Mouse (Mus musculus): ENCODE data around the gene Masp1. TPM values are rescaled to one million over a fixed set of nuclear protein-coding genes. Genes with fewer than 3 reads are reported as not detected.

The Masp1 gene
- polyA plus RNA-seq, 1 experiment = 16.4 TPM

GRCm38 (mm10) chr16:23482218-23482617 lies 38.4 kb downstream of the Masp1 start:
- H3ac ChIP-seq (ENCODE audit: control insufficient read depth, insufficient read length) = no peak overlapping the region
- H3K4me3 ChIP-seq = no peak overlapping the region
- no peak overlapping the region for H3K4me2 ChIP-seq (ENCODE audit: low read depth)
- peaks cover 11% of the 10 kb centered on the region for H3K36me3 ChIP-seq (ENCODE audit: control insufficient read depth, insufficient read depth)
- H3K27me3 ChIP-seq (ENCODE audit: control insufficient read depth, insufficient read depth, insufficient read length) = no peaks in the 10 kb centered on the region
- H3K79me2 ChIP-seq (ENCODE audit: control insufficient read depth, insufficient read depth) = no peaks in the 10 kb centered on the region
- TF ChIP-seq E2F4 (IDR thresholded peaks at IDR 0.05; ENCODE audit: insufficient read depth) (no peak), TCF3 (IDR thresholded peaks at IDR 0.05; ENCODE audit: insufficient read length, low read depth) (no peak), CEBPB (IDR thresholded peaks at IDR 0.05; ENCODE audit: insufficient read depth, poor library complexity, severe bottlenecking) (no peak), MYOG (IDR thresholded peaks at IDR 0.05; ENCODE audit: control insufficient read depth in 1 of 3, insufficient read depth in 1 of 3, insufficient read length in 2 of 3, low read depth in 2 of 3) (no peak), POLR2A (IDR thresholded peaks at IDR 0.05; ENCODE audit: insufficient read length, low read depth) (no peak), SRF (IDR thresholded peaks at IDR 0.05; ENCODE audit: control insufficient read depth, insufficient read length, low read depth) (no peak), TCF12 (IDR thresholded peaks at IDR 0.05; ENCODE audit: insufficient read depth, poor library complexity, severe bottlenecking) (no peak), USF1 (IDR thresholded peaks at IDR 0.05; ENCODE audit: low read depth) (no peak), POLR2AphosphoS2 (IDR thresholded peaks at IDR 0.05; ENCODE audit: insufficient read length, low read depth) (no peak), MYOD1 (IDR thresholded peaks at IDR 0.05; ENCODE audit: control insufficient read depth in 1 of 3, insufficient read length in 2 of 3, low read depth in 2 of 3) (no peak), MAX (IDR thresholded peaks at IDR 0.05; ENCODE audit: low read depth) (no peak), REST (IDR thresholded peaks at IDR 0.05; ENCODE audit: insufficient read depth, insufficient read length) (no peak)

- Histone ChIP-seq H3K79me2 (ENCODE audit: control insufficient read depth, insufficient read depth) (no peaks in the 10 kb centered on the region), H3ac (ENCODE audit: control insufficient read depth, insufficient read length) (no peak overlapping the region), H3K4me2 (ENCODE audit: low read depth) (no peak overlapping the region), H3K36me3 (ENCODE audit: control insufficient read depth, insufficient read depth) (peaks cover 8% of the 10 kb centered on the region), H3K4me3 (no peak overlapping the region), H3K27me3 (ENCODE audit: control insufficient read depth, insufficient read depth, insufficient read length) (no peaks in the 10 kb centered on the region)
- TF ChIP-seq TCF12 (IDR thresholded peaks at IDR 0.05; ENCODE audit: insufficient read depth, poor library complexity, severe bottlenecking) (no peak), MYOG (IDR thresholded peaks at IDR 0.05; ENCODE audit: control insufficient read depth in 1 of 3, insufficient read depth in 1 of 3, insufficient read length in 2 of 3, low read depth in 2 of 3) (no peak), MYOD1 (IDR thresholded peaks at IDR 0.05; ENCODE audit: control insufficient read depth in 1 of 3, insufficient read length in 2 of 3, low read depth in 2 of 3) (no peak), REST (IDR thresholded peaks at IDR 0.05; ENCODE audit: insufficient read depth, insufficient read length) (no peak), SRF (IDR thresholded peaks at IDR 0.05; ENCODE audit: control insufficient read depth, insufficient read length, low read depth) (no peak), MAX (IDR thresholded peaks at IDR 0.05; ENCODE audit: low read depth) (no peak), POLR2A (IDR thresholded peaks at IDR 0.05; ENCODE audit: insufficient read length, low read depth) (no peak), USF1 (IDR thresholded peaks at IDR 0.05; ENCODE audit: low read depth) (no peak), POLR2AphosphoS2 (IDR thresholded peaks at IDR 0.05; ENCODE audit: insufficient read length, low read depth) (no peak), CEBPB (IDR thresholded peaks at IDR 0.05; ENCODE audit: insufficient read depth, poor library complexity, severe bottlenecking) (no peak), E2F4 (IDR thresholded peaks at IDR 0.05; ENCODE audit: insufficient read depth) (no peak), TCF3 (IDR thresholded peaks at IDR 0.05; ENCODE audit: insufficient read length, low read depth) (no peak)
Measured at GRCm38 (mm10) chr16:23479872-23480603, 40.6 kb downstream of the Masp1 start.

GRCm38 (mm10) chr16:23476598-23476997 lies 44.0 kb downstream of the Masp1 start:
- Histone ChIP-seq H3K36me3 (ENCODE audit: control insufficient read depth, insufficient read depth) (no peaks in the 10 kb centered on the region), H3K4me3 (no peak overlapping the region), H3K27me3 (ENCODE audit: control insufficient read depth, insufficient read depth, insufficient read length) (no peaks in the 10 kb centered on the region), H3K79me2 (ENCODE audit: control insufficient read depth, insufficient read depth) (no peaks in the 10 kb centered on the region), H3K4me2 (ENCODE audit: low read depth) (no peak overlapping the region), H3ac (ENCODE audit: control insufficient read depth, insufficient read length) (no peak overlapping the region)
- no peak for TF ChIP-seq CEBPB (IDR thresholded peaks at IDR 0.05; ENCODE audit: insufficient read depth, poor library complexity, severe bottlenecking)
- no peak for TF ChIP-seq TCF12 (IDR thresholded peaks at IDR 0.05; ENCODE audit: insufficient read depth, poor library complexity, severe bottlenecking)
- no peak for TF ChIP-seq MYOG (IDR thresholded peaks at IDR 0.05; ENCODE audit: control insufficient read depth in 1 of 3, insufficient read depth in 1 of 3, insufficient read length in 2 of 3, low read depth in 2 of 3)
- TF ChIP-seq POLR2A (IDR thresholded peaks at IDR 0.05; ENCODE audit: insufficient read length, low read depth) = no peak
- TF ChIP-seq MAX (IDR thresholded peaks at IDR 0.05; ENCODE audit: low read depth) = no peak
- TF ChIP-seq SRF (IDR thresholded peaks at IDR 0.05; ENCODE audit: control insufficient read depth, insufficient read length, low read depth) = no peak
- TF ChIP-seq USF1 (IDR thresholded peaks at IDR 0.05; ENCODE audit: low read depth) = no peak
- TF ChIP-seq TCF3 (IDR thresholded peaks at IDR 0.05; ENCODE audit: insufficient read length, low read depth) = no peak
- TF ChIP-seq REST (IDR thresholded peaks at IDR 0.05; ENCODE audit: insufficient read depth, insufficient read length) = no peak
- no peak for TF ChIP-seq POLR2AphosphoS2 (IDR thresholded peaks at IDR 0.05; ENCODE audit: insufficient read length, low read depth)
- no peak for TF ChIP-seq E2F4 (IDR thresholded peaks at IDR 0.05; ENCODE audit: insufficient read depth)
- no peak for TF ChIP-seq MYOD1 (IDR thresholded peaks at IDR 0.05; ENCODE audit: control insufficient read depth in 1 of 3, insufficient read length in 2 of 3, low read depth in 2 of 3)

GRCm38 (mm10) chr16:23475651-23476050 lies 45.0 kb downstream of the Masp1 start:
- H3K36me3 ChIP-seq (ENCODE audit: control insufficient read depth, insufficient read depth) = no peaks in the 10 kb centered on the region
- H3K27me3 ChIP-seq (ENCODE audit: control insufficient read depth, insufficient read depth, insufficient read length) = no peaks in the 10 kb centered on the region
- H3K4me2 ChIP-seq (ENCODE audit: low read depth) = no peak overlapping the region
- H3K79me2 ChIP-seq (ENCODE audit: control insufficient read depth, insufficient read depth) = no peaks in the 10 kb centered on the region
- H3ac ChIP-seq (ENCODE audit: control insufficient read depth, insufficient read length) = no peak overlapping the region
- no peak overlapping the region for H3K4me3 ChIP-seq
- TF ChIP-seq SRF (IDR thresholded peaks at IDR 0.05; ENCODE audit: control insufficient read depth, insufficient read length, low read depth) = no peak
